Comparison of ENCODE assay signal across 12 mouse cellular contexts in genomic region chr1:63457801-63458519, GRCm38 (mm10). TPM values are rescaled to one million over a fixed set of nuclear protein-coding genes. Genes with fewer than 3 reads are reported as not detected.
A peak's percentile ranks its signal among the peaks of the same experiment; 100 is the strongest.
DNase-seq lines count a peak whose midpoint lies in the region; ATAC-seq and TF ChIP-seq lines count a peak whose summit lies in the region.
"Had no signal": no experiment of that assay in that cellular context is flagged by ENCODE, and none has a peak within 500 bp of the region (broad histone marks: within the 10 kb centered on the region; RNA-seq: fewer than 3 reads in every experiment).

No protein-coding gene starts in this region.

- no peak for ATAC-seq in lung, embryonic 14.5 days (ENCODE audit: insufficient read depth)
- ATAC-seq in hindbrain, embryonic 16.5 days = peak; percentile 42; the same call in 1 of the 2 replicates

- no peak overlapping the region for H3K4me2 ChIP-seq in lung, embryonic 14.5 days
- no peak overlapping the region for H3K4me2 ChIP-seq in hindbrain, embryonic 16.5 days (ENCODE audit: low read length)

- intact Hi-C loops in heart, postnatal 36 days (cut with DNase I) = no loop called here

- H3K27ac ChIP-seq in lung, embryonic 14.5 days (ENCODE audit: low read depth) = no peak overlapping the region
- no peak overlapping the region for H3K27ac ChIP-seq in hindbrain, embryonic 16.5 days (ENCODE audit: low read depth, low read length)
- H3K27ac ChIP-seq: kidney, postnatal 0 days had no signal

- H3K9ac ChIP-seq in lung, embryonic 14.5 days = no peak overlapping the region
- no peak overlapping the region for H3K9ac ChIP-seq in hindbrain, embryonic 16.5 days (ENCODE audit: low read depth, low read length)

- H3K27me3 ChIP-seq in lung, embryonic 14.5 days (ENCODE audit: insufficient read depth, low read length) = no peaks in the 10 kb centered on the region
- no peaks in the 10 kb centered on the region for H3K27me3 ChIP-seq in hindbrain, embryonic 16.5 days (replicated peaks; ENCODE audit: control insufficient read depth, insufficient read depth, low read length)

- no peak overlapping the region for H3K4me3 ChIP-seq in lung, embryonic 14.5 days (ENCODE audit: low read depth, low read length)
- H3K4me3 ChIP-seq in hindbrain, embryonic 16.5 days (ENCODE audit: low read length) = no peak overlapping the region

- peak; percentile 28 for DNase-seq in embryo, embryonic 10.5 days (ENCODE audit: low spot score)
- DNase-seq in embryo, embryonic 10 days (ENCODE audit: low spot score) = no peak
- peak; percentile 21 for DNase-seq in lung, embryonic 14.5 days
- DNase-seq in lung, adult 18-20 months = no peak
- peak; percentile 86 for DNase-seq in cerebellum, adult 9-10 months
- no peak for DNase-seq in heart, postnatal 36 days
- no peak for DNase-seq in right cerebral cortex, adult 2 months (ENCODE audit: low spot score in 2 of 2)
- DNase-seq: gastrocnemius, postnatal 36 days; right cerebral cortex, postnatal 14 days had no signal

- no peak for TF ChIP-seq CTCF in lung, embryonic 14.5 days (IDR thresholded peaks at IDR 0.05; ENCODE audit: low read depth)

- 66% methylated on average over 8 of the region's 8 CpGs for WGBS in lung, embryonic 14.5 days
- WGBS in hindbrain, embryonic 16.5 days = 61% methylated on average over 8 of the region's 8 CpGs

- no peaks in the 10 kb centered on the region for H3K9me3 ChIP-seq in lung, embryonic 14.5 days (ENCODE audit: low read depth, low read length)
- no peaks in the 10 kb centered on the region for H3K9me3 ChIP-seq in hindbrain, embryonic 16.5 days (ENCODE audit: control insufficient read depth, low read length)
- H3K9me3 ChIP-seq: G1E had no signal

- no peaks in the 10 kb centered on the region for H3K36me3 ChIP-seq in lung, embryonic 14.5 days (ENCODE audit: insufficient read depth)
- peaks cover 2% of the 10 kb centered on the region; the same call in 1 of the 2 replicates for H3K36me3 ChIP-seq in hindbrain, embryonic 16.5 days (ENCODE audit: control insufficient read depth, insufficient read depth, low read length)
- H3K36me3 ChIP-seq: G1E had no signal

- no peaks in the 10 kb centered on the region for H3K4me1 ChIP-seq in lung, embryonic 14.5 days (ENCODE audit: insufficient read depth)
- no peaks in the 10 kb centered on the region for H3K4me1 ChIP-seq in hindbrain, embryonic 16.5 days (ENCODE audit: control insufficient read depth, insufficient read depth, low read depth, low read length)

RNA-seq across cellular contexts. Expression of gene Adam23, which starts 12.3 kb away (rescaled TPM):
- polyA plus RNA-seq in lung, embryonic 14.5 days (2014; fragmentation: Nextera tagmentation; extraction: Ambion mirVana) = 1.2 and 1.3 TPM in 2 replicates
- 11.7 and 12.2 TPM in 2 replicates for polyA plus RNA-seq in hindbrain, embryonic 16.5 days (2015; fragmentation: Nextera tagmentation; extraction: Ambion mirVana)
- 1 to 10 TPM; 2.2 to 2.4 TPM for total RNA-seq in heart, postnatal 36 days (2021)
- polyA plus RNA-seq: G1E had no signal

Comparison
In these comparisons a context has a peak if more than half of its experiments do, and no peak if none do; other contexts are left out.
1. DNase-seq: peak in embryo, embryonic 10.5 days (single experiment), lung, embryonic 14.5 days (single experiment) and cerebellum, adult 9-10 months (single experiment); none in embryo, embryonic 10 days (single experiment), lung, adult 18-20 months (0 of 2), heart, postnatal 36 days (0 of 2) and right cerebral cortex, adult 2 months (0 of 2).